Mouse (Mus musculus): Measurements from ENCODE around the gene Dars2. TPM values are rescaled to one million over a fixed set of nuclear protein-coding genes. Genes with fewer than 3 reads are reported as not detected.

The Dars2 gene
- total RNA-seq (2014; rRNA removed) (18.1 and 20.2 TPM in 2 replicates), polyA plus RNA-seq (2012; rRNA removed) (11.4 and 13.9 TPM in 2 replicates)

DNA sequence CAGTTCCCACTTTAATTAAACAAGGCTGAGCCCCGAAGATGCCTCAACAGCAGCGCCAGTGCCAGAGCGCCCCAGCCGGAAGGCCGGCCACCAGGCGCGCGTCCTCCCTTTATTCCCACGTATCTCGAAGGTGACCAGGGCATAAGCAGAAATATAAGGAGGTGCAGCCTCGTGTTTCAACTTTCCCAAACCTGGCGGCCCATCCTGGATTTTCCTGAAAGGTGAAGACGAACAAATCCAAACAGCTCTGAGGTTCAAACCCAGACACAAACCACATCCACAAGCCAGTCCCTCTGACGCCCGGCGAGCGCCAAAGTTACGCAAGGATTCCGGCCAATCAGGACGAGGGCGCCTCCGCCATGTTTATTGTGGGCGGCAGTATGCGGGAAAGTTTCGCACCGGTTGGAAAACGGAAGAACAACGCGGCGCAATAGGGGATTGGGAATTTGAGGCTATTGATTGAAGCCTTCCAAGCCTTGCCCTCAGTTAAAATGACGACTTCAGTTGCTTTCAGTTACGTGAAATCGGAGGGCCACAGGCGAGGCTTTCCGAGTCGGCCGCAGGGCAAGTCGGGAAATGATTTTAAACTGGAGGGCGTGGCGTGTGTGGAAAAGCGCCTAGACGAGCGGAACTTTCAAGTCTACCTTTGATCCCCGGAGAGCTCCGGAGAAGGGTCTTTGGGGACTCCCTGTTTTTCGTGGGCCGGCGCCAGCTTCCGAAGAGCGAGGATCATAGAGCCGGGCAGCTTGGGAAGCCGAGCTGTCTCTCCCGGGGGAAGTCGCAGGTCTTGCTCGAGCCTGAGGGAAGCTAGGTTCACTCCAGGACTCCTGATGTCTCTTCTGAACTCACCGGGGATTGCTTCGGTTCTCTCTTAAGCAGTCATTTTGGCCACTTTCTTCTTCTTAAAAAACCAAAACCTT is at the start of gene Dars2, which contains the start of gene Cenpl:
Dars2 (minus strand) TSS at position 307 of the 920 bp plus-strand sequence.
Cenpl (plus strand) TSS at position 362 of the 920 bp plus-strand sequence.
- under 1% methylated on average over 57 of the region's 57 CpGs for WGBS
- DNase-seq (ENCODE audit: extremely low read depth, low read depth, low spot score): peak; percentile 98

DNA sequence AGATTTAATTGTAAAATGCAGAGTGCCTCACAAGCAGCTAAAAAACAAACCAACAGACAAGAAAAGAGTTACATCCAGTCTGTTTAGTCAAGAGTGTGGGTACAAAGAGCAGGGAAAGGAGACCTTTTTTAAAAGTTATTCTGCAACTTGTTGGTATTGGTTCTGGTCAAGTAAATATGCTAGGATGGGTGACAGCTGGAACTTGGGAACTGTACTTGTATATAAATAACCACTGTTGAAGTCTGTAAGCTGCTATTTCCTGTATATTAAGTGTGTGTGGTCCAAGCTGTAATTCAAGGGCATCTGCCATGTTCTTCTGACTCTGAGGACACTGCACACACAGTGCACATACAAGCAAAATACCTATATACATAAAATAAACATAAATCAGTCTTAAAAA is 44.1 kb upstream of the Dars2 start:
- peaks cover 4% of the 10 kb centered on the region; the same call in 1 of the 2 replicates for H3K4me1 ChIP-seq (ENCODE audit: control insufficient read depth, insufficient read depth, low read length)
- no peak overlapping the region for H3K4me3 ChIP-seq (ENCODE audit: insufficient read depth, low read depth, low read length)
- no peak overlapping the region for H3K27ac ChIP-seq (replicated peaks; ENCODE audit: insufficient read depth, low read depth, low read length)
- no peaks in the 10 kb centered on the region; the same call in 1 of the 2 replicates for H3K36me3 ChIP-seq (ENCODE audit: control insufficient read depth, insufficient read depth, low read length)
- H3K79me2 ChIP-seq (ENCODE audit: control insufficient read depth, insufficient read depth, low read length): no peaks in the 10 kb centered on the region; the same call in 1 of the 2 replicates
- H3K9ac ChIP-seq (ENCODE audit: low read depth, low read length): no peak overlapping the region
- peak; percentile 67 for DNase-seq (ENCODE audit: extremely low read depth, low read depth, low spot score)
- no peak for TF ChIP-seq CTCF (IDR thresholded peaks at IDR 0.05; ENCODE audit: low read depth, low read length)
- no peak for TF ChIP-seq POLR2A (IDR thresholded peaks at IDR 0.05; ENCODE audit: extremely low read depth, insufficient read depth, low read length)
- no peaks in the 10 kb centered on the region for H3K27me3 ChIP-seq (ENCODE audit: control insufficient read depth, insufficient read depth, low read length)

More for the DNA sequence above, at the start of gene Dars2, which contains the start of gene Cenpl:
- 0 out of 2 replicates have a peak, but pooled peaks have one; percentile 11 for TF ChIP-seq POLR2A (IDR thresholded peaks at IDR 0.05; ENCODE audit: extremely low read depth, insufficient read depth, low read length)
- peak; percentile 18; the same call in 1 of the 2 replicates for TF ChIP-seq CTCF (IDR thresholded peaks at IDR 0.05; ENCODE audit: low read depth, low read length)
- H3K9ac ChIP-seq (ENCODE audit: low read depth, low read length): peak within 1 kb of the TSS; percentile 74
- no peaks in the 10 kb centered on the region for H3K27me3 ChIP-seq (ENCODE audit: control insufficient read depth, insufficient read depth, low read length)
- peaks cover 13% of the 10 kb centered on the region for H3K4me1 ChIP-seq (ENCODE audit: control insufficient read depth, insufficient read depth, low read length)
- H3K4me3 ChIP-seq (ENCODE audit: insufficient read depth, low read depth, low read length): peak within 1 kb of the TSS; percentile 81
- H3K27ac ChIP-seq (replicated peaks; ENCODE audit: insufficient read depth, low read depth, low read length): peak within 1 kb of the TSS; percentile 69
- H3K79me2 ChIP-seq (ENCODE audit: control insufficient read depth, insufficient read depth, low read length): peaks cover 9% of the 10 kb centered on the region; the same call in 1 of the 2 replicates
- no peaks in the 10 kb centered on the region for H3K36me3 ChIP-seq (ENCODE audit: control insufficient read depth, insufficient read depth, low read length)

DNA sequence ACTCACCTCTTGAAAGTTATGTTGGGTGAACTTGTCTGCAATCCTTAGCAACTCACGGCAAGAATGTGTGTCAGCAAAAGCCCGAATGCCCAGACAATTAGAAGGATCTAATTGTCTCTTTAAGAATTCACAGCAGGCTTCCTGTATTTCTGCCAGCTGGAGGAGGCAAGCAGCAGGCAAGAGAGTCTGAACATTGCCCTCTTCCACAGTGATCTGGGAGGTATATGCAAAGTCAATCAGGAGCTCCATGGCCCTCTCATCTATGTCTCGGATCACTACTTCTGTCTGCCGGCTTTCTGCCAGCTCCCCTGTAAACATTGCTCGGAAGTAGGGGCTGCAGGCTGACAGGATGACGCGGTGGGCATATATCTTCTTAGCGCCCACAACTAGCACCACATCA is 38.8 kb upstream of the Dars2 start:
- Histone ChIP-seq H3K9ac (ENCODE audit: low read depth, low read length) (no peak overlapping the region), H3K4me3 (ENCODE audit: insufficient read depth, low read depth, low read length) (no peak overlapping the region), H3K36me3 (ENCODE audit: control insufficient read depth, insufficient read depth, low read length) (peaks cover 16% of the 10 kb centered on the region), H3K27ac (replicated peaks; ENCODE audit: insufficient read depth, low read depth, low read length) (no peak overlapping the region), H3K79me2 (ENCODE audit: control insufficient read depth, insufficient read depth, low read length) (no peaks in the 10 kb centered on the region; the same call in 1 of the 2 replicates), H3K27me3 (ENCODE audit: control insufficient read depth, insufficient read depth, low read length) (no peaks in the 10 kb centered on the region), H3K4me1 (ENCODE audit: control insufficient read depth, insufficient read depth, low read length) (no peaks in the 10 kb centered on the region)
- TF ChIP-seq POLR2A (IDR thresholded peaks at IDR 0.05; ENCODE audit: extremely low read depth, insufficient read depth, low read length) (no peak), CTCF (IDR thresholded peaks at IDR 0.05; ENCODE audit: low read depth, low read length) (no peak)
- no peak for DNase-seq (ENCODE audit: extremely low read depth, low read depth, low spot score)
- WGBS: 90% methylated on average over 8 of the region's 8 CpGs

DNA sequence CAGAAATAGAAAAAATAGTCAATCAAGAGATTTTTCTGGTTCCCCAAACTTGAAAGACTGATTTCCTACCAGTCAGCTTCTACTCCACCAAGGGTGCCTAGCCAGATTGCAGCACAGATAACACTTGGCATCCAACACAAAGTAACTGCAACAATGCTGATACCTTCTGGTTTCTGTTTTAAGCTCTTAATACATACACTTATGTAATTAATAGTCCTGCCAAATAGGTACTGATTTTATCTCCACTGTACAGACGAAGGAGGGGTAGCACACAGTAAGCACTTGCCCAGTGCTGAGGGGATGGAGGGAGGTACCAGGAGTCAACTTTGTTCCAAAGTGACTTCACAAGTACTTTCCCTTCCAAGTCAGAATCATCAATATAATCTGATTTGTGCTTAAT is 33.4 kb upstream of the Dars2 start:
- no peak for TF ChIP-seq POLR2A (IDR thresholded peaks at IDR 0.05; ENCODE audit: extremely low read depth, insufficient read depth, low read length)
- TF ChIP-seq CTCF (IDR thresholded peaks at IDR 0.05; ENCODE audit: low read depth, low read length): no peak
- Histone ChIP-seq H3K9ac (ENCODE audit: low read depth, low read length) (no peak overlapping the region), H3K36me3 (ENCODE audit: control insufficient read depth, insufficient read depth, low read length) (peaks cover 29% of the 10 kb centered on the region), H3K27ac (replicated peaks; ENCODE audit: insufficient read depth, low read depth, low read length) (no peak overlapping the region), H3K27me3 (ENCODE audit: control insufficient read depth, insufficient read depth, low read length) (no peaks in the 10 kb centered on the region), H3K4me1 (ENCODE audit: control insufficient read depth, insufficient read depth, low read length) (no peaks in the 10 kb centered on the region), H3K79me2 (ENCODE audit: control insufficient read depth, insufficient read depth, low read length) (no peaks in the 10 kb centered on the region), H3K4me3 (ENCODE audit: insufficient read depth, low read depth, low read length) (no peak overlapping the region)
- DNase-seq (ENCODE audit: extremely low read depth, low read depth, low spot score): no peak
- 68% methylated on average over 1 of the region's 1 CpGs for WGBS

DNA sequence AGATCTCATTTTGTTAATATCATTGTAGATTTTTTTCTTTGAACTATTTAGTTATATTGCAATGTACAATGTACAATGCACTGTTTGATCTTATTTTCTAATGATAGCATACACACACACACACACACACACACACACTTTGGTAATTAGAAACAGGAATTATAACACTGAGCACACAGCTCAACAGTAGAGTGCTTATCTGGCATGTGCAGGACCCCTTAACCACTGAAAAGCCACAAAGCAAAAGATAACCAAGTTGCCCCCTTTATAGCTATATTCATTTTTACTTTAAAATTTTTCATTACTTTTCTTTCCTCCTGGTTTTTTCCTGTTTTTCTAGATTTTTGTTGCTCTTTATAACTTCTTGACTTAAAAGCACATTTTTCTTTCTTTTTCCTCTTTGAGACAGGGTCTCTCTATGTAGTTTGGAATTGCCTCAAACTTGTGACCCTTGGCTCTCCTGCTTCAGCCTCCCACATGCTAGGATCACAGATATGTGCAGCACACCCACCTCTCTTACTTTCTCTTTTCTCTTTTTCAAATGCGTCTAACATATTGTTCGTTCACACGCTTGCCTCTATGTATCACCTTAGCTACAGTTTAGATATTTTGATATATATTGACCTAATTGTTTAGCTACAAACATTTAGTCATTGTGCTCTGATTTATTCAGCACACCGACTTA is 29.4 kb upstream of the Dars2 start:
- Histone ChIP-seq H3K9ac (ENCODE audit: low read depth, low read length) (no peak overlapping the region), H3K27ac (replicated peaks; ENCODE audit: insufficient read depth, low read depth, low read length) (no peak overlapping the region), H3K79me2 (ENCODE audit: control insufficient read depth, insufficient read depth, low read length) (no peaks in the 10 kb centered on the region), H3K36me3 (ENCODE audit: control insufficient read depth, insufficient read depth, low read length) (peaks cover 29% of the 10 kb centered on the region), H3K4me3 (ENCODE audit: insufficient read depth, low read depth, low read length) (no peak overlapping the region), H3K27me3 (ENCODE audit: control insufficient read depth, insufficient read depth, low read length) (no peaks in the 10 kb centered on the region), H3K4me1 (ENCODE audit: control insufficient read depth, insufficient read depth, low read length) (no peaks in the 10 kb centered on the region)
- no peak for TF ChIP-seq POLR2A (IDR thresholded peaks at IDR 0.05; ENCODE audit: extremely low read depth, insufficient read depth, low read length)
- no peak for TF ChIP-seq CTCF (IDR thresholded peaks at IDR 0.05; ENCODE audit: low read depth, low read length)
- DNase-seq (ENCODE audit: extremely low read depth, low read depth, low spot score): no peak
- 98% methylated on average over 4 of the region's 4 CpGs for WGBS
